Mouse (Mus musculus) embryonic facial prominence, embryonic 12.5 days (tissue): ENCODE measurements around the gene Mdk. TPM values are rescaled to one million over a fixed set of nuclear protein-coding genes. Genes with fewer than 3 reads are reported as not detected.

Experiments
- ATAC-seq: fragments of 200-750 bp; cut with Nextera tagmentation; 2 replicates; pipeline ENCODE4 v1.8.0; 2017; ENCODE audit not compliant: insufficient number of reproducible peaks, insufficient read depth, low FRiP score, low TSS enrichment
- H3K27ac ChIP-seq: fragments of 300-500 bp; sonication (generic); 2 replicates; pipeline ENCODE4 v1.5.1; 2016; ENCODE audit warnings: mild to moderate bottlenecking
- H3K27me3 ChIP-seq: fragments of 300-500 bp; sonication (generic); 2 replicates; pipeline ENCODE4 v1.6.1; 2016; ENCODE audit warnings: mild to moderate bottlenecking, moderate library complexity
- H3K36me3 ChIP-seq: fragments of 300-500 bp; sonication (generic); 2 replicates; pipeline ENCODE4 v1.6.1; 2016; ENCODE audit warnings: mild to moderate bottlenecking
- H3K4me1 ChIP-seq: fragments of 300-500 bp; sonication (generic); 2 replicates; pipeline ENCODE4 v1.6.1; 2016
- H3K4me2 ChIP-seq: fragments of 300-500 bp; sonication (generic); replicated peaks from 2 replicates; pipeline ENCODE4 v1.6.1; 2016; ENCODE audit warnings: mild to moderate bottlenecking, moderate library complexity
- H3K4me3 ChIP-seq: fragments of 300-500 bp; sonication (generic); 2 replicates; pipeline ENCODE4 v1.5.1; 2016; ENCODE audit warnings: mild to moderate bottlenecking
- H3K9ac ChIP-seq: fragments of 300-500 bp; sonication (generic); 2 replicates; pipeline ENCODE4 v1.6.1; 2016; ENCODE audit warnings: mild to moderate bottlenecking, moderate library complexity
- H3K9me3 ChIP-seq: fragments of 300-500 bp; sonication (generic); 2 replicates; pipeline ENCODE4 v1.6.1; 2016; ENCODE audit warnings: mild to moderate bottlenecking, moderate library complexity
- WGBS: fragments of 180-500 bp; shearing (Covaris S2); methylation state at CpG from one replicate; pipeline ENCODE4 v1.1.7; 2016; 5-methylcytosine and 5-hydroxymethylcytosine counted together
- polyA plus RNA-seq: library from polyadenylated mRNA; unstranded; fragments of >200 nt; fragmentation: Nextera tagmentation; extraction: Ambion mirVana; gene quantifications from 2 replicates; pipeline ENCODE4 v1.2.1, GENCODE M21; 2016

The Mdk gene
- polyA plus RNA-seq, 1 experiment from 2014 or later = 1,964 TPM

GRCm38 (mm10) chr2:91921181-91921789 lies 10.8 kb downstream of the Mdk start:
- no peak for ATAC-seq

GRCm38 (mm10) chr2:91920130-91920529 lies 12.0 kb downstream of the Mdk start:
- H3K9ac ChIP-seq = no peak overlapping the region
- H3K4me3 ChIP-seq = no peak overlapping the region
- WGBS = 73% methylated on average over 4 of the region's 4 CpGs
- no peak overlapping the region for H3K4me2 ChIP-seq
- H3K36me3 ChIP-seq = peaks cover 26% of the 10 kb centered on the region
- no peaks in the 10 kb centered on the region for H3K9me3 ChIP-seq
- no peak overlapping the region for H3K27ac ChIP-seq
- peaks cover 45% of the 10 kb centered on the region for H3K27me3 ChIP-seq
- no peak for ATAC-seq
- peaks cover 18% of the 10 kb centered on the region; the same call in 1 of the 2 replicates for H3K4me1 ChIP-seq

More at GRCm38 (mm10) chr2:91921181-91921789, 10.8 kb downstream of the Mdk start:
- 5% methylated on average over 31 of the region's 31 CpGs for WGBS
- Histone ChIP-seq H3K27me3 (peaks cover 52% of the 10 kb centered on the region), H3K27ac (no peak overlapping the region), H3K9ac (0 out of 2 replicates have a peak overlapping the region, but pooled peaks have one; percentile 51), H3K4me3 (peak overlapping the region; percentile 60), H3K36me3 (peaks cover 18% of the 10 kb centered on the region), H3K4me2 (peak overlapping the region; percentile 91), H3K4me1 (peaks cover 18% of the 10 kb centered on the region; the same call in 1 of the 2 replicates), H3K9me3 (no peaks in the 10 kb centered on the region)

- H3K4me2 ChIP-seq = no peak overlapping the region
- peaks cover 12% of the 10 kb centered on the region; the same call in 1 of the 2 replicates for H3K4me1 ChIP-seq
- H3K9ac ChIP-seq = no peak overlapping the region
- H3K4me3 ChIP-seq = no peak overlapping the region
- peaks cover 21% of the 10 kb centered on the region for H3K27me3 ChIP-seq
- H3K36me3 ChIP-seq = peaks cover 55% of the 10 kb centered on the region
- no peaks in the 10 kb centered on the region for H3K9me3 ChIP-seq
- WGBS = 90% methylated on average over 7 of the region's 7 CpGs
- no peak overlapping the region for H3K27ac ChIP-seq
- ATAC-seq = no peak
Observed at GRCm38 (mm10) chr2:91917096-91917495, 15.0 kb downstream of the Mdk start.

- Histone ChIP-seq H3K27me3 (peaks cover 15% of the 10 kb centered on the region), H3K27ac (no peak overlapping the region), H3K4me3 (no peak overlapping the region), H3K4me2 (no peak overlapping the region), H3K9me3 (no peaks in the 10 kb centered on the region), H3K36me3 (peaks cover 61% of the 10 kb centered on the region), H3K4me1 (peaks cover 5% of the 10 kb centered on the region; the same call in 1 of the 2 replicates), H3K9ac (no peak overlapping the region)
- ATAC-seq = no peak
- WGBS = 92% methylated on average over 7 of the region's 7 CpGs
Observed at GRCm38 (mm10) chr2:91916346-91916977, 15.6 kb downstream of the Mdk start.

- 87% methylated on average over 7 of the region's 7 CpGs for WGBS
- H3K36me3 ChIP-seq = peaks cover 74% of the 10 kb centered on the region
- H3K4me1 ChIP-seq = no peaks in the 10 kb centered on the region
- no peak for ATAC-seq
- no peak overlapping the region for H3K4me3 ChIP-seq
- no peaks in the 10 kb centered on the region for H3K9me3 ChIP-seq
- H3K9ac ChIP-seq = no peak overlapping the region
- no peaks in the 10 kb centered on the region for H3K27me3 ChIP-seq
- no peak overlapping the region for H3K4me2 ChIP-seq
- H3K27ac ChIP-seq = no peak overlapping the region
Observed at GRCm38 (mm10) chr2:91913328-91914110, 18.6 kb downstream of the Mdk start.

- ATAC-seq = no peak
- Histone ChIP-seq H3K4me3 (no peak overlapping the region), H3K27me3 (no peaks in the 10 kb centered on the region), H3K9me3 (no peaks in the 10 kb centered on the region), H3K4me1 (no peaks in the 10 kb centered on the region), H3K27ac (no peak overlapping the region), H3K36me3 (peaks cover 65% of the 10 kb centered on the region), H3K4me2 (no peak overlapping the region), H3K9ac (no peak overlapping the region)
- WGBS = 83% methylated on average over 3 of the region's 3 CpGs
Observed at GRCm38 (mm10) chr2:91912616-91913015, 19.5 kb downstream of the Mdk start.

- 89% methylated on average over 2 of the region's 2 CpGs for WGBS
- ATAC-seq = no peak
- Histone ChIP-seq H3K9ac (no peak overlapping the region), H3K4me3 (no peak overlapping the region), H3K27me3 (no peaks in the 10 kb centered on the region), H3K4me1 (no peaks in the 10 kb centered on the region), H3K9me3 (no peaks in the 10 kb centered on the region), H3K27ac (no peak overlapping the region), H3K4me2 (no peak overlapping the region), H3K36me3 (peaks cover 28% of the 10 kb centered on the region)
Observed at GRCm38 (mm10) chr2:91906141-91906540, 26.0 kb downstream of the Mdk start.

- H3K9me3 ChIP-seq = no peaks in the 10 kb centered on the region
- no peak overlapping the region for H3K4me2 ChIP-seq
- H3K4me3 ChIP-seq = no peak overlapping the region
- WGBS = 81% methylated on average over 5 of the region's 5 CpGs
- H3K9ac ChIP-seq = no peak overlapping the region
- peaks cover 26% of the 10 kb centered on the region for H3K36me3 ChIP-seq
- ATAC-seq = no peak
- no peaks in the 10 kb centered on the region for H3K27me3 ChIP-seq
- H3K27ac ChIP-seq = no peak overlapping the region
- H3K4me1 ChIP-seq = no peaks in the 10 kb centered on the region
Observed at GRCm38 (mm10) chr2:91904618-91905307, 27.3 kb downstream of the Mdk start.

- Histone ChIP-seq H3K27me3 (no peaks in the 10 kb centered on the region), H3K27ac (no peak overlapping the region), H3K9ac (no peak overlapping the region), H3K4me1 (no peaks in the 10 kb centered on the region), H3K4me3 (no peak overlapping the region), H3K36me3 (peaks cover 23% of the 10 kb centered on the region), H3K9me3 (no peaks in the 10 kb centered on the region), H3K4me2 (no peak overlapping the region)
- ATAC-seq = no peak
- 87% methylated on average over 3 of the region's 3 CpGs for WGBS
Observed at GRCm38 (mm10) chr2:91903171-91903925, 28.7 kb downstream of the Mdk start.

GRCm38 (mm10) chr2:91902336-91902735 lies 29.8 kb downstream of the Mdk start:
- H3K27me3 ChIP-seq = no peaks in the 10 kb centered on the region
- WGBS = 76% methylated on average over 5 of the region's 5 CpGs
- peaks cover 28% of the 10 kb centered on the region for H3K36me3 ChIP-seq

GRCm38 (mm10) chr2:91900431-91900830 lies 31.7 kb downstream of the Mdk start:
- Histone ChIP-seq H3K4me2 (no peak overlapping the region), H3K4me3 (no peak overlapping the region), H3K9ac (no peak overlapping the region), H3K4me1 (no peaks in the 10 kb centered on the region), H3K36me3 (peaks cover 19% of the 10 kb centered on the region), H3K9me3 (no peaks in the 10 kb centered on the region), H3K27ac (no peak overlapping the region), H3K27me3 (no peaks in the 10 kb centered on the region)
- 92% methylated on average over 8 of the region's 8 CpGs for WGBS
- ATAC-seq = no peak

More at GRCm38 (mm10) chr2:91902336-91902735, 29.8 kb downstream of the Mdk start:
- H3K9me3 ChIP-seq = no peaks in the 10 kb centered on the region
- ATAC-seq = no peak
- no peak overlapping the region for H3K4me2 ChIP-seq
- no peak overlapping the region for H3K27ac ChIP-seq
- no peak overlapping the region for H3K9ac ChIP-seq
- H3K4me1 ChIP-seq = no peaks in the 10 kb centered on the region
- H3K4me3 ChIP-seq = no peak overlapping the region
